Mouse (Mus musculus): ENCODE measurements around the gene Ldlrap1.
"Not testable (repeated sequence)": the region's sequence is repeated elsewhere in the genome, so short reads cannot be mapped to it uniquely, and the experiment has no call there.

Ldlrap1 gene

DNA sequence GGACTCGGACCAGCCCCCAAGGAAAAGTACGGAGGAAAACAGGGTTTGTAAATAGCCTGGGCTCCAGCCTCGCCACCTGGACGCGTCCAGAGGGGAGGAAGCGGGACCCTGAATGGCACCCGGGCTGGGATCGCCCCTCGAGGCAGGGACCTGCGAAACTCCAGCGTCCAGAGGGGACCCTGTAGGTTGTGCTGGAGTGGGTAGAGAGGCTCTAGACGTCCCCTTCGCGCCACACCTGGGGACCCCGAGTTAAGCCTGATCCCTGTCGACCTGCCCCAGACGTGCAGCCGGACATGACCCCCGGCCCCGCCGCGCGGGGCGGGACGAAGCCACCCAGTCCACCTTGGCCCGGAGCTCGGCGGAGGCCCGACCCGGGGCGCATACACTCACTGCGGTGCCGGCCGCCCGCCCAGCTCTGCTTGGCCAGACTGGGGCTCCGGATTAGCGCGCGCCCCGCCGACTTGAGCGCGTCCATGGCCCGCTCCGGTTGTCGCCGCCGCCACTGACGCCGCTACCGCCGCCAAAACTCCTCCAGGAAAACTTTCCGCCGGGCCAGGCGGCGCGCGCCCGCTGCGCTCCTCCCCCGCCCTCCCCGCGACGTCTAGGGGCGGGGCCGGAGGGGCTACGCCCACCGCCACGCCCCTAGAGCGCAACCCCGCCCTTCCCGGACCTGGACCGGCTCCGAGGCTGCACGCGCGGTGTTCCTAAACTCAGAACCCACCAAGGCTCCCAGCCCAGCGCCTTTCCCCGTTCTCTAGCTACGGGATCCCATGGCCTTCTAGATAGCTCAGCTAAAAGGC is at the start of gene Ldlrap1:
Gene Ldlrap1, minus strand, starts transcription at position 599 of the 800 bp plus-strand sequence.
- DNase-seq (ENCODE audit: low spot score) = peak; percentile 76

DNA sequence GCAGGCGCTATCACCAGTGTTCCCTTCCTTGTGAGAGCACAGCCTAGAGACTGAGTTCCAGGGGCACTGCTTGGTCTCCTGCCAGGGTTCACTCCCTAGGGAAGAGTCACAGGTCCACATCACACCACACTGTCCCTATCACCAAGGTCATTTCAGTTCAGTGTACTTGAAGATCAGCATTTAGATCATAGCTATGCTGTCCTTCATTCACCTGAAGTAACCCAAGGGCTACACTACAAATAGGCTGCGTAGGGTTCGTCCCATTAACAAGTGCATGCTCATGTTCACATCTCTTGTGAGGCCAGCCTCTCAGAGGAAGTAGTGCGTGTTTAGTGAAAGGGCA is 46.4 kb upstream of the Ldlrap1 start:
- DNase-seq (ENCODE audit: low spot score) = no peak

DNA sequence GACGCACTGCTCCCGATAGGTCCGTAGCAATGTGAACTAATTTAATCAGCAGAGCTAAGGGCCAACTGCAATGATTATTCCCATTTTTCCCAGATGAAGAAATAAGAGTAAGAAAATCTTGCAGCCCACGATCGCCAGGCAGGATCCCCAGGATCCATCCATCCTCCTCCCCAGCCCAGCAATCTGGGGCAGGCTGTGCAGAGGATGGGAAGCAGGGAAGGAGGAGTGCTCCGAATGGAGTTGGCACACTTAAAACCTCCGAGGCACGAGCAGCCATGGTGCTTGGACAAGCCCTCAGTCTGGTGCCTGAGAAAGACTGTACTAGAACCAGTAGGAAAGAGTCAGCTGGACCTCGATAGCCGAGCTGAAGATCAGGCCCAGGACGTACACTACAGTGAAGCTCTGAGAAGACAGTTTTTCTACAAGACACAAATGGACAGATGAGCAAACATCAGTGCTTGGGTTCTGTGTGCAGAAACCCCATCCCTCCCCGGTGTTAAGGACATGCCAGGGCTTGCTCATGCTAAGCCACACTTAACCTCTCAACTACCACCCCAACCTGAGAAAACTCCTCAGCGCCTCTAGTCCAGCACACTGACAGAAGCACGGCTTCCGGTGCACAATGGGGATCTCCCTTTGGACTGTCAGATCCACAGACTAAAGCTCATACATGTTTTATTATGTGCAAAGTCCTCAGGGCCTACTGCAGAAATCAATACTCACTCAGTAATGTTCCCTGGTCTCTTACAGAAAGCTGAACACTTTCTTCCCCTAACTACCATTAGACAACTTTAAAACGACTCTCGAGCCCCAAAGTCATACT is 45.8 kb upstream of the Ldlrap1 start:
- DNase-seq (ENCODE audit: low spot score) = no peak

DNA sequence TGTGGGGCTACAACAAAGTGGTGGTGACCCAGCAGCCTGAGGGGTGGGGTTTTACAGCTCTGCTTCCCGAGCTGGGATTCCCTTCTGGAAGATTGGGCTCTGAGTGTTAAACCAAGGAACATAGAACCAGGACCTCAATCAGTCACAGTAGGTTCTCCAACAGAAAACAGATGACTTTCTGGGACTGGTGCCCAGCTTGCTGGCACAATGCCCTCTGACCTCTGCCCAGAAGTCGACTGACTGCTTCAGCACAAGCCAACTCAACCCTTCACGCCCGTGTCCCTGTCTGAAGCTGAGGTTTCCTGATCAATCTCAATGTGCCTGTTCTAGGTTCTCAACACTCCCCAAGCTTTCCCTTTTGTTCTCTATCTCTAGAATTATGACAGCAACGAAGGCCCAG is 36.9 kb upstream of the Ldlrap1 start:
- peak; percentile 98 for DNase-seq (ENCODE audit: low spot score)

DNA sequence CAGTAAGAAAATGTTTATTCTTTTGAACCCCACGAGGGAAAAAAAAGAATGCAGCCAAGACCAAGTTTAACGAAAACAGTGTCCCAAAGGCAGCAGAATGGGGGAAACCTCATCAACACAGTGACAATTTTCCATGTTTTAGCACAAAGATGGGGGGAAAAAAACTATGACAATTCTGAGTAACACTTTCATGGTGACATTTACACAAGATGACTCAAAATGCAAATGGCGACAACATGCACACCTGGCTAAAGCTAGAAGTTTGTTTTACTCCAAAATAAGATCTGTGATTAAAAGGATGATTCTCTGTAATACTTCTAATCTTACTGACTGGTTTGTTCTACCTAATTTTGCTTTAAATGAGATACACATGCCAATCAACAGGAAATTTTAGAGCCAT is 34.9 kb upstream of the Ldlrap1 start:
- DNase-seq (ENCODE audit: low spot score) = no peak

DNA sequence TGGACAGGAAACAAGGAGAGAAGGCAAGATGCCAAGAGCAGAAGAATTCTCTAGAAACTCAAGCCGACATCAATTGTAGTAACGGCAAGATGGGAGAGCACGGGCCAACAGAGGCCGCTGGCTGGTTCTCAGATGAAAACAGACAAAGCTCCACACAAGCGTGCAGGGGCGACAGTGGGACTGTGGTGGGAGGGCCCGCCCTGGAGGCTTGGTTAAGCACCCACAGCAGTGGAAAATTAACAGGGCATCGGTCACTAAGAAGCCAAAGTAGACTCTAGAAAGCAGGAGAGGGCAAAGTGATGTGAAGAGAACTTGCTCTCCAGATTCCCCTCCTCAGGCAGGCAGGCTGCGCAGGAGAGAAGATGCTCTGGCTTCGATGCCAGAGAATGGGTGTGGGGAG is 34.3 kb upstream of the Ldlrap1 start:
- DNase-seq (ENCODE audit: low spot score) = no peak

DNA sequence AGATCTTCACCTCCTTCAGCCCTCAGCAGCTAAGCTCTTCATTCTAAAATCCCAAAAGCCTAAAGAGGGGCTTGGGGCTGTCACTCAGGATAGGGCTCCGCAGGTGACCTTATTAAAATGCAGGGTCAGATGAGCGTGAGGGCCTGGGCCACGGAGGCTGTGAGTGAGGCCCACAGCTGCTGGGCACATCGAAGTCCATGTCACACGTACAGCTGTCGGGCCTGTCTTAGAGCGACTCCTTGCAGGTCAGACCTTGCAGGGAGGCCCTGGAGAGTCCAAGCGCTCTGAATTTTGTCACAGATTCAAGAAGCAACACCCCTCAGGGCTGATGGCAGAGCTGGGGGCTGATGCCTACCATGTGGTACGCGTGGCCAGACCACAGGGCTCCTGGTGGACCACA is 32.9 kb upstream of the Ldlrap1 start:
- DNase-seq (ENCODE audit: low spot score) = no peak

DNA sequence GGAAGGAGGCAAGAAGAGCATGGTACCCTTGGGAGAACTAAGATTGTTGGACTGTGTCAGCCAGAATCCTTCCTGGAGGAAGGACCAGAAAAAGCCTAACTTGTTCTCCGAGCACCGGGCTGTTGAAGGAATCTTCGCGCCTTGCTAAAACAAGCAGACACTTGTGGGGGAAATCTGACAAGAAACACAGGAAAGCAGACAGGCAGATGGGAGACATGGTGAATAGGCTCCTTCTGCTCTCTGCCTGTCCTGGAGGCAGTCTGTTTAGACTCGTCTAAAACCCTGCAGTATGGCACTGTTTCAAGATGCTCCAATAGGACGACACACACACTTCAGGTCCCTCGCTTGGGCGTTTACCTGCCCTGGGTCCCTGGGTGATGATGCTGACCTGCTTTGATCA is 32.3 kb upstream of the Ldlrap1 start:
- DNase-seq (ENCODE audit: low spot score) = no peak

DNA sequence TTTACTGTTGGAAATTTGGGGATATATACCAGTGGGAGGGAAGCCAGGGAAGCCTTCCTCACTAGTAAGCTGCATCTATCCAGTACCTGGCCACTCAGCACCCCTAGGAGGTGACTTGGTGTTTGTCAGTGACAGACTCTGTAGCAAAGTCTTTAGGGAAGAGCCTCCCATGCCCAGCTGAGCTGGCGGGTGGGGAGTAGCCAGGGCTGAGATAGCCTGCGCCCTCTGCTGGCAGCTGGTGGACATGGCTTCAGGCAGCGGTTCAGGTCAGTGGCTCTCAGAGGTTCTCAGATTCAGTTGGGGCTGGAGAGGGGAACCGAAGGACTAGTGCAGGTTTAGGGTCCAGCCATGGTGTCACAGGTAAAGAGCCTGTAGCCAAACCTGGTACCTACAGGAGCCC is 31.4 kb upstream of the Ldlrap1 start:
- peak; percentile 80 for DNase-seq (ENCODE audit: low spot score)

DNA sequence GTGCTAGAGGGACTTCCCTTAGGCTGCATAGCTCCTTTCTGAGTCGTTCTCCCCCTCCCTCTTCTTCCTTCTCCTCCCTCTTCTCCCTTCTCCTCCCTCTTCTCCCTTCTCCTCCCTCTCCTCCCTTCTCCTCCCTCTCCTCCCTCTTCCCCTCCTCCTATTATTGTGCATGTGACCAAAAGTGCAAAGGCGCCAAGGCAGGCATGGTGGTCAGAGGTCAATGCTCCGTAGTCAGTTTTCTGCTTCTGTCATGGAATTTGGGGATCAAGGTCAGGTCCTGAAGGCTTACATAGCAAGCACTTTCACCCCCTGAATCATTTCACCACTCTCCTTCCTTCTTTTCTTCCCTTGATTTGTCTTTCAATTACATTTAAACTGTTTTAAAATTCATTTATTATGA is 31.0 kb upstream of the Ldlrap1 start:
- peak; percentile 81 for DNase-seq (ENCODE audit: low spot score)

DNA sequence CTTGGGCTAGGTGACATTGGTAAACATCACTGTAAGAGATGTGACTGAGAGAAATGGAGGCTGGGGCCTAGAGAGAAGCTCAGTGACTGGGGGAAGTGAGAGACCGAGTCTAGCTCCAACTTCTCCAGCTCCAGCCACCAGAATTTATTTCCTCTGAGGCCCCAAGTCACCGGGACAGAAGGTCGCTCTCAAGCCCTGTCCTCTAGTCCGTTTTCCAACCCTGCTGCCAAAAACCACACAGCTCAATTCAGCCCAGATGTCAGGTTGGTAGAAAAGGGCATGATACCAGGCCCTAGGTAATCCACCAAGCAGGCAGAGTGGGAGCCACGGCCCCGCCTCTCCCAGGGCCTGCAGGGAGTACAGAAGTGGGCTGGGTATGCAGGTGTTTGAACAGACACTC is 29.8 kb upstream of the Ldlrap1 start:
- DNase-seq (ENCODE audit: low spot score) = peak; percentile 64

DNA sequence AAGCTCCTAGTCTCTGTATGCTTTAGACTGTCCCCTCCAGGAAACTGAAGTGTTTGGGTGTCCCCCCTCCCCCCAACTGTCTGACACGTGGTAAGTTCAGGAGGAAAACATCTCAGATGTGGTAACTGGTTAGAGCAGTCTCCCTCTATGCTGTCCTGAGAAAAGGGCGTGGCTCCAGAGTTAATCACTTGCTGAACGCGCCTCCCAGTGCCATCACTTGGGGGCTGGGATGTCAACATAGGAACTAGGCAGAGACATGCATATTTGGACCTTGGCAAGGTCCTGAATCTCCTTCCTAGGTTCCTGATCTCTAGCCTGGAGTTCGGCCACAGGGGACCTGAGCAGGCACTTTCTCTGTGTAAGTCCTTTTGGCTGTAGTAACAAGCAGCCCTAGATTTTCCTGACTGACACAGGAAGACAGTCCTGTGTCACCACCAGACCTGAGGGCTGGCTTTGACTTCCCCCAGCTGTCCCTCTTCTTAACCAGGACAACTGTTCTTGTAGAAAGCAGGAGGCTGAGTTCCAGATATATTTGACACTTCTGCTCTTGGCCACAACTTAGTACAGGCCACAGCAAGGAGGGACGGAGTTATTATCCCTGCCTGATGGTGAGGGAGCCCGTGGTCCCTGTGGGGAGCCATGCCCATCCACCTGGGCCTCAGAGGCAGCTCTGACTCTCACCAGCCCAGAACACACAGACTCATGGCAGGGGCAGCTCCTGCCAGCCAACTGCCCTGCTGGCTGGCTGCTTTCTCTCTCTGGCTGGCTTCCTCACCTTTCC is 28.9 kb upstream of the Ldlrap1 start:
- peak; percentile 64 for DNase-seq (ENCODE audit: low spot score)

DNA sequence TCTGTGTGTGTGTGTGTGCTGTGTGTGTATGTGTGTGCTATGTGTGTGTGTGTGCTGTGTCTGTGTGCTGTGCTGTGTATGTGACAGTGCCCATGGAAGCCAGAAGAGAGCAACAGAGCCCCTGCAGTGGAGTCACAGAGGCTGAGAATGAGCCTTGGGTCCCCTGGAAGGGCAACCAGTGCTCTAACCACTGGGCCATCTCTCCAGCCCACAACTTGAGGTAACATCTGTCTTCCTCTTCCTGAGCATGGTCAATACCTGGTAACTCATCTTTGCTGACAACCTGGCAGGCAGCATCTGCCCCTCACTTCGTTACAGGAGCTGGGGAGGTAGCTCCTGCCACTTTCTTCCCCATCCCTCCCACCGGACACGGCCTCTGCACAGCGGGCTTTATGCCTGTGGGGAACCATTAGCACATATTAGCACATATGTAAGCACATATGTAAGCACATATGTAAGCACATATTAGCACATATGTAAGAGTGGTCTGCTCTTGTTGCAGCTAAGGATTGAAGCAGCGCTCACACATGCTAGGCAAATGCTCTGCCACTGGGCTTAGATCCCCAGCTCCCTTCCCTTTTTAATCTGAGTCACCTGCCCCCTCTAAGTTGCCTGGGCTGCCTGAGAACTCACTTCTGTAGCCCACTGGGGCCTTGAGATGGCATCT is 28.1 kb upstream of the Ldlrap1 start:
- no peak for DNase-seq (ENCODE audit: low spot score)

DNA sequence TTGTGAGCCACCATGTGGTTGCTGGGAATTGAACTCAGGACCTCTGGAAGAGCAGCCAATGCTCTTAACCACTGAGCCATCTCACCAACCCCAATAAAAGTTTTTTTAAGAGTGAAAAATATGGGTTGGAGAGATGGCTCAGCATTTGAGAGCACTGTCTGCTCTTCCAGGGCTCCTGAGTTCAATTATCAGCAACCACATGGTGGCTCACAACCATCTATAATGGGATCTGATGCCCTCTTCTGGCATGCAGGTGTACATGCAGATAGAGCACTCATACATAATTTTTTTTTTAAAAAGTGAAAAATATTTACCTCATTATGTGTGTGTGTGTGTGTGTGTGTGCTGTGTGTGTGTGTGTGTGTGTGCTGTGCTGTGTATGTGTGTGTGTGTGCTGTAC is 27.1 kb upstream of the Ldlrap1 start:
- DNase-seq (ENCODE audit: low spot score) = not testable (repeated sequence)

DNA sequence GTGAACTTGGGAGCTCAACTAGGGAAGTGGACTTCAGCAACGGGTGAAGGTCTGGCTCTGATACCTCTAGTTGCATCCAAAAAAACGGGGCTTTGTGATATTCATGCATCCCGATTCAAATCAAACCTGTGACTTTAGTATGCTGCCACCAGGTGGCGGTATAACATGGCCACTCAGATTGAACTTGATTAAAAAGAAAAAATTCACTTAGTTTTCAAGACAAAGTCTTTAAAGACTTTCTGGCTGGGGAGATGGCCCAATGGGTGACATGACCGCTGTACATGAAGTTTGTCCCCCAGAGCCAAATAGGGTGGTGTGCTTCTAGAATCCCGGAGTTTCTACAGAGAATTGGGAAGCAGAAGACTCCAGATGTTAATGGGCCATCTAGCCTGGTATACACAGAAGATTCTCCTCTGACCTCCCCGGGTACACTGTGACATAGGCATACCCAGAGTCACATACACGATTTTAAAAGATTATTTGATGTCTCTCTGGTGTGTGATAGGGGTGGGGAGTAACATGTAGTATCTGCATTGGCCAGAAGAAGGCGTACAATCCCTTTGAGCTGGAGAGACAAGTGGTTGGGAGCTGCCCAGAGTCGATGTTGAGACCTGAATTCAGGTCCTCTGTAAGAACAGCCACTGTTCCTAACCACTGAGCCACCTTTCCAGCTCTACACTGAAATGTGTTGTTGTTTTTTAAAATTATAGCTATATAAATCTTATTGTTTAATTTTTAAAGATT is 25.6 kb upstream of the Ldlrap1 start:
- peak; percentile 83 for DNase-seq (ENCODE audit: low spot score)

DNA sequence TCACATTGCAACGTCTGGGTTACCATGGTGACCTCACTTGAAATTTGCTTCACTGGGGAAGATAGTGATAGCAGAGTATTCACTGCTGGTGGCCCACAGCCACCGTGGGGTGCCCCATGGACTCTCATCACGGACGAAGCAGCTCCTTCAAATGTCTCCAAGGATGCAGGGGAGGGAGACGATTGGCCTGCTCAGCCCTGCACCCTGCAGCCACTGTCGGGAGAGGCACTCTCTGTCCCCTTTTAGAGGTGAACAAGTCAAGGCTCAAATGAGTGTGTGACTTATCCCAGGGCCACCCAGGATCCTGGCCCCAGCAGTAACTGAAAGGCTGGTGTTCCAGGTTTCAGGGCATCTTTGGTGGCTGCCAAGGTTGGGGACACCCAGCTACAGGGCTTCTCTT is 23.9 kb upstream of the Ldlrap1 start:
- DNase-seq (ENCODE audit: low spot score) = no peak

DNA sequence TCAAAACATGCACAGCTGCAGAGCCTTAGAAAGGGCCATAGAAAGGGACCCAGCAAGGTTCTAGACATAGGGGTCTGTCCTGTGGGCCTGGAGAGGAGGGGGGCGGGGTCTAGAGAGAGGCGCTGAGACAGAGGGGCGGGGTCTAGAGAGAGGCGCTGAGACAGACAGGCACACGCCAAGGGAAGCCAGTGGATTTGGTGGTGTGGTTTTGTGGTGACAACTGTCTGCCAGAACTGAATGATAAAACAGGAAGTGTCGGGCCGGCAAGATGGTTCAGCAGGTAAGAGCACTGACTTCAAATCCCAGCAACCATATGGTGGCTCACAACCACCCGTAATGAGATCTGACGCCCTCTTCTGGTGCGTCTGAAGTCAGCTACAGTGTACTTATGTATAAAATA is 19.1 kb upstream of the Ldlrap1 start:
- no peak for DNase-seq (ENCODE audit: low spot score)

DNA sequence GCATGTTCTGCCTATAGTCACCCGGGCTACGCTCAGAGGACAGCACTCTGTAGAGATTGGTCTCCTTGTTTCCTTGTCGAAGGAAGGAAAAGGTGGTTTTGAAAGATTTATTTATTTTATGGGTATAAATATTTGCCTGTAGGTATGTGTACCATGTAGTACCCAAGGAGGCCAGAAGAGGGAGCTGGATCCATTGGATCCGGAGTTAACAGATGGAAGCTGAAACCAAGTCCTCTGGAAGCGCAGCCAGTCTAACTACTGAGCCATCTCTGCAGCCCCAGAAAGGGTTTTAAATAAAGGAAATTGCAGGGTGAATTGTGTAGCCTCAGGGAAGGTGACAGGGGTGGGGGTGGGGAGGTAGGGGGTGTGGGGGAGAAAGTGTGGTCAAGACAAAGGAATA is 16.9 kb upstream of the Ldlrap1 start:
- no peak for DNase-seq (ENCODE audit: low spot score)

DNA sequence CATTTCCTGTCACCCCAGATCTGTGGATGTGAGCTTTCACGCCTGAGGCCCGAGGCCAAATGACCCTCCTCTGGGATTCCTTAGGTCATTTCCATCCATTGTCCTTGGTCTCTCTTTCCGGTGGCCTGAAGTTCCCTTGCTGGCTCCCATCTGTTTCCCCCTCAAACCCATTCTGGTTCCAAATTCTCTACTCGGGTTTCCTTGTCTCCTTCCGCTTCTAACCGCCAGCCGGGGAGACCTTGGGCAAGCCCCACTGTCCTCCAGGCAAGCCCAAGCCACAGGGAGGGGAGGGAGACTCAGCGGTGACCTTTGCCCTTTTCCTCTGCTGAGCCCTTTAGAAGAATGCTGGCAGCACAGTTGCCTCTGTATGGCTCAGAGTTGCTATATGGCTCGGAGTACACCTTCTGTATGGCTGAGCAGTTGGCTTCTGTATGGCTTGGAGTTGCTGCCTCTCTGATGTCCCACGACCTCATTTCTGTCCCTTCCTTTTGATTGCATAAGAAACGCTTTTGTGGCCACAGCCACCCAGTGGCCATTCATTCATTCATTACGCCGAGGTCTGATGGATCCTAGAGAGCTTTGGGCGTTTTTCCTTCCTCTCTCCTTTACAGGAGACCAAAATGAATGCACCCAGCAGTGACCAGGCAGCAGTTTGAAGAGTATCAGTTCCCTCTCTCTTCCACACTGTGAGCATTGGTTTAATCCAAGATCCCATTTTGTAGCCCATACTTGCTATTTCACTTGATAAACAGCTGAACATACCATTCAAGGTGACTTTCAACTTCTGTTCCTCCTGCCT is 11.5 kb upstream of the Ldlrap1 start:
- no peak for DNase-seq (ENCODE audit: low spot score)

DNA sequence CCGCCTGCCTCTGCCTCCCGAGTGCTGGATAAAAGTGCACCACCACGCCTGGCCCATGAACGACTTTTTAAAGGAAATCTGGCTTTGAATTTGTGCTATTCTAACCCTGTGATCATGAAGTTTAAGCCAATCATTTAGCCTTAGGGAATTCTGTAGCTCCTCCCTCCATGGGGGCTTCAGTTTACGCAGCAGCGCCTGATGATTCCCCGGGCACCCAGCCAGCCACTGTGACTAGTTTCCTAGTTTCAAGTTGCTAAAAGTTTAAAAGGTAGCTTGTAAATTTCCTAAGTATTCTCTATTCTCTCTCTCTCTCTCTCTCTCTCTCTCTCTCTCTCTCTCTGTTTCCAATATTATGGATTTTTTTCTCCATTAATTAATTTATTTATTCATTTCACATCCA is 8.4 kb upstream of the Ldlrap1 start:
- DNase-seq (ENCODE audit: low spot score) = no peak
